Mouse (Mus musculus) testis, adult 2 months (tissue): ENCODE measurements at regions not wholly inside any gene's neighbourhood (a gene's known extent, or its start where the extent isn't known, plus 50 kb on each side); places are given as distances from the start of the nearest gene placed in this dataset.

ENCODE experiments used
- CTCF ChIP-seq: fragments of 200-500 bp; IDR thresholded peaks from 2 replicates; pipeline ENCODE4 v1.5.1; 2012; ENCODE audit warnings: low read depth, mild to moderate bottlenecking, inconsistent platforms, low read length, moderate library complexity; ENCODE audit not compliant: control insufficient read depth, insufficient read depth, insufficient replicate concordance
- POLR2A ChIP-seq: fragments of 200-500 bp; IDR thresholded peaks from 2 replicates; pipeline ENCODE4 v1.6.1; 2012; ENCODE audit warnings: low read depth, mild to moderate bottlenecking, inconsistent platforms, low read length, moderate library complexity; ENCODE audit not compliant: control insufficient read depth

GRCm38 (mm10) chr17:54377500-54377899, 78.7 kb upstream of the Slc5a7 start:
- TF ChIP-seq POLR2A: no peak
- no peak for TF ChIP-seq CTCF
